Mouse (Mus musculus): ENCODE measurements at regions not wholly inside any gene's neighbourhood (a gene's known extent, or its start where the extent isn't known, plus 50 kb on each side); places are given as distances from the start of the nearest gene placed in this dataset.

DNA sequence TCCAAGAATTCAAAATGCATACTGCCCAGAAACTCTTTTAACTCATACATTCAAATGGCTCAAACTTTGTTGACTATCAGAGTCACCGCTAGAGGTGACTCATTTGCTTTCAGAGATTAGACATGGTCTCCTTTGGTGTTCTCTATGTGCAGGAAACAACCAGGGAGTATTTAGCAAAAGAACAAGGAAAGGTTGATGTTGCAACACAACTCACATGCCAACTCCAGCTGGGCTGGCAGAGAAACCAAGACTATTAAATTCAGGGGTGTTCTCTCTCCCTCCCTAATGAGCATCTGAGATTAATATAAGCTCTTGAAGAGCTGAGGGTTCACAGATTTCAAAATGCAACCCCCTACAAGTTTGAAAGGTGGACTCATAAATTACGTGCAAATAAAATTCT, 262.0 kb upstream of the N6amt1 start:
- no peak for ATAC-seq (replicated peaks; ENCODE audit: poor library complexity, severe bottlenecking)

DNA sequence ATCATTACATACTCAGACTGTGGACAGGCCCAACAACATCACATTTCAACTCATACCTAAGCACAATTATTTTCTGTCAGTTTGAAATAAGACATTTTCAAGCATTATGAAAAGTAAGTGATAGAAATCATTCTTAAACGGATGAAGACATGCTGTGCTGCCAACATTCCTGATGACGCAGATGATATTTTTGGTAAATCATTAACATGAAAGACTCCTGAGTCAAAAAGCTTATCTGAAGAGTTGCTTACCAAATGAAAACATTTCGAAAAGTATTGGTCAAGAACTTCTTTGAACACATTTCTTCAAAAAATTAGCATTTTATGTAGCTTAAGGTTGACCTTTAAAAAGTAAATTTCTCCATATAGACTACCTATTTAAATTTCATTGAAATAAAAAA, 264.7 kb upstream of the N6amt1 start:
- no peak for ATAC-seq (replicated peaks; ENCODE audit: poor library complexity, severe bottlenecking)

DNA sequence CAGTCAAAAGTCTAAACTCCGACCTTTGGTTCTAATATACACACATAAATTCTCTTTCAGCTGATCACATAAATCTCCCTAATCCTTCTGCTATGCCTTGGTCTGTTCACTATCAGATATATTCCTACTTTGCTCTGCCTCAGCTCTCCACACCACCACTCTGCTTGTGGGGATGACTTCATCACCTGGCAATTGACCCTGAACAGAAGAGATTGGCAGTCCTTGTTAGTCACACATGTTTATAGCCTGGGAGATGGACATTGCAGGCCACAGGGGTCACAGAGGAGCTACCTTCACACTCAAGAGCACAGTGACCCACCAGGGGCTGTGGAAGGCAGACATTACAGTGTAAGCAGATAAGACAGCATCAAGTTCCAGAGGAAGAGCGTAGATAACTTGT, 270.5 kb upstream of the N6amt1 start:
- no peak for ATAC-seq (replicated peaks; ENCODE audit: poor library complexity, severe bottlenecking)

DNA sequence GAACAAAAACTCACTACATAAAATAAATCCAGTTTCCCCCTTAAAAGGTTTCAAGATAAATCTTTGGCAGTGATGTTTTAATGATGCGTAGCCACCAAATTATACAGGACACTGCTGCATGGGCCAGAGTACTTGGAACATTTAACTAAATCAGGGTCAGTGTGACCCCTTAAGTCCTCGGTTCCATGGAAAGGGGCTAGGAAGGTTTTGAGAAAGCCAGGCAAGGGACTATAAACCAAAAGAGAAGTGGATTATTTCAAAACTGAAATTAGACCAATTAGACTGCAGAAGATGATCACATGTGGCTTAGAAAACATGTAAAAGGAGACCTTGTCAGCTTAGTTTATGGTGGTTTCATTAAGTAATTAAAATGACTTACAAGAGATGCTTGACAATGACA, 276.6 kb upstream of the N6amt1 start:
- no peak for ATAC-seq (replicated peaks; ENCODE audit: poor library complexity, severe bottlenecking)

DNA sequence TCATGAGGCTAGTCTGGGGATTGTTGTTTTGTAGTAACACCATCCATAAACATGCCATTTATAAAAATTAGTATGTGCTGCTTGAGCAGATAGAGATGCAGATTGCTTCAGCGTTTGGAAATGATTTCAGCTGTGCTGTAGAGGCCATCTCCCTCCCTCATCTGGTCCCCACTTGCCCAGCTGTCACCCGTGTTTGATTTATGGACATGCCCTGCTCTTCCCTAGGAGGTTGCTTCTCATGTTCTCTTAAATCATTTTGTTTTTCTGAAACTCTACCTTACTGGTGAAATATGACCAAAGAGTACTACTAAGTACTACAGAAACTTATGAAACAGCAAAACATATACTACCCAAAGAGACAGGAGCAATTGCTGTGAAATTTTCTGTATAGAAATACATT, 284.7 kb upstream of the N6amt1 start:
- no peak for ATAC-seq (replicated peaks; ENCODE audit: poor library complexity, severe bottlenecking)

DNA sequence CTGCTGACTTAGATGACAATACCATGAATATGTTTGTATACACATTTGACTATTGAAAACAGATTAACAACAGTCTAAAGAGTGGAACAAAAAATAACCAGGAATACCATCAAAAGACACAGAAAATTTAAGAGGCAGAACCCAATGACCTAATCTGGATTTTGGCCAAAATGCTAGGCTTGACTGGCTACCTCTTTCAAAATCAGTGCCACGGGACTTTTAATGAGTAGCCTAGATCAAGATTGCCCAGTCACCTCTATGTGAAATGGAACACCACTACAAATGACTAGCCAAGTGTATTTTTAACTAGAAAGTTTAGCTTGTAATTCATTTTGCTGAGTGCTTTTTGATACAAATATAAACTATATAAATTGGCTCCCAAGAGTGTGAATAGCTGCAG, 286.0 kb upstream of the N6amt1 start:
- no peak for ATAC-seq (replicated peaks; ENCODE audit: poor library complexity, severe bottlenecking)

DNA sequence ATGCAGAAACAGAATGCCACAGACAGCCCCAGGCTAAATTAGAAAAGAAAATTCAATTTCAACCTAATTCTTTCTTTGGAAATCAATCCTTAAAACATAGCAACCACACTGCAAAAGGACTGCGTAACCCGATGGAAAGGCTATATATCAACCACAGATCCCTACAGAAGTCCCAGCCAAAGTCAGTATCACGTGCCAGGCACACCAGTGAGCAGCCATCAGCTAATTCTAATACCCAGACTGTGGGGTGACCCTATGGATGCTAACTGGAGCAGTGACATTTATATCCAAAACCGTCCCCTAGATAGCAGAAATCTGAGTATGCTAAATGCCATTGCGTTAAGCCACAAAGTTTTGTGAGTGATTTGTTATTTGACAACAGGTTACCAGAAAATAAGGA, 286.5 kb upstream of the N6amt1 start:
- ATAC-seq (replicated peaks; ENCODE audit: poor library complexity, severe bottlenecking): no peak

DNA sequence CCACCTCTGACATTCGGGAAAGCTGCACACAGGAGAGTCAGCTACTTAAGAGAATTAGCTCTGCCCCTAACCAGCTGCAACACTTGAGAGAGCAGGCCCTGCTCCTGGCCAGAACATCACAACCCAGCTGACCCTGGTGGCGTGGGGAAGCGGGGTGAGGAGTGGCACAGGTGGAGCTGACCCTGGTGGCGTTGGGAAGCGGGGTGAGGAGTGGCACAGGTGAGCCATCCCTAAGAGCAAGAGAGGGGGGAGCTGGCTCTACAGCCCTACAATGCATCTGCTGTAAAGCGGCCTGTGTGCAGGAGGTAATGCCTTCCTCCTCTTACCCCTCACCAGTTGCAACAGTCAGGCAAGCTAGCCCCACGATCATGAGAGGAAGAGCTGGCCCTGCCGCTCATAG, 293.5 kb upstream of the N6amt1 start:
- no peak for ATAC-seq (replicated peaks; ENCODE audit: poor library complexity, severe bottlenecking)

DNA sequence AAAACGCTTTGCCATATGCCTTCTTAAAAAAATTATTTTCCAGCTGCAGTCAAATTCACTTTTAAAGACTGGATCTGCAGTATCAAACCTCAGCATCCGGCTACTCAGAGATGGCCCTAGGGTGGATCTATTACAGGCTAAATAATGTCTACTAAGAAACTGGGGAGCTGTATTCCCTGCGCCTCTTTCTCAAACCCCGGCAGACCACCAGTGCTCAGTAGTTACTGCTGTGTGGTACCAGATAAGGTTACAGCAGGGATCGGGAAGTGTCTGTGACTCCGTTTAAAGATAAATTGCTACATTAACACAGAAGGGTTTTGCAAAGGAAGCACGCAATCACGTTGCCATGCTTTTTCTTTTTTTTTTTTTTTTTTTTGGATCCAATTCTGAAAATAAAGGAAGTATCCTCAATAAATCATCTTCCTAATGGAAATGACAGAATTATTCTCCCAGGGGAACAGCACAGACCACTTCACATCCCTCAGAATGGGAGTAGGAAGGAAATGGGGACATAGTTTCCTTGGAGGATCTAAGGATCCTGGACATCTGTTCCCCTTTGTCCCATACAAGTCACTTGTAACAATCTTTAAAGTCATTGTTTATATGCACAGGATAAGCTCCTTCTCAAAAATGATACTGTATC, 304.1 kb upstream of the N6amt1 start:
- no peak for ATAC-seq (replicated peaks; ENCODE audit: poor library complexity, severe bottlenecking)

DNA sequence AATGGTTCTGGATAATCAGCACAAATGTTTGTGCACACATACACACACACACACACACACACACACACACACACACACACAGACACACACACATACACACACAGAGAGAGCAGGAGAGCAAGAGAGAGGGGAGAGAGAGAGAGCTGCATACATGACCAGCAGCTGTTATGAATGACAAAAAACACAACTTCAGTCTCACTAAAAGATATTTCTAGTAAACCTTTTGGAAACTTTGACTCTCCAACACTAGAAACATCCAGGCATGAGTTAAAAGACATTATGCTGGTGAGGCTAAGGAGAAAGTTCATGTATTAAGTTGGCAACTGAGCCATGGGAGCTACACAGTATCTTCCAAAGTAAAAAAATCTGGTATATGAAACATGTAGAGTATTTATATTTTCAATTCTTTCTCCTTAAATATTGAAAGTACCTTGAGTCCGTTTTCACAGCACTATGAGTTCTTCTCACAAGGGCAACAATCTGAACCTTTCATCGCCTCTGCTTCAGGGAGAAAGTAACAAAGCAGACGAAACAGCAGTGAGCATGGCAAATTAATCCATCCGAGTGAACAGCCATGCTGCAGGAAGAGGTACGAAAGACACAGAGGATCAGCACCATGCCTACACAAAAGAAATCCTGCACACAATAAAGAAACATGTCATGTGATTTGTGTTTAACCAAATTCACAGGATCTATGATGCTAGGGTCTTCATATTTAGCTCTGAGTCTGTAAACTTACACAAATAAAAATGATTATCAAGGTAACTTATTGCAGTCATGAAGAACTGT, 309.0 kb upstream of the N6amt1 start:
- no peak for ATAC-seq (replicated peaks; ENCODE audit: poor library complexity, severe bottlenecking)

DNA sequence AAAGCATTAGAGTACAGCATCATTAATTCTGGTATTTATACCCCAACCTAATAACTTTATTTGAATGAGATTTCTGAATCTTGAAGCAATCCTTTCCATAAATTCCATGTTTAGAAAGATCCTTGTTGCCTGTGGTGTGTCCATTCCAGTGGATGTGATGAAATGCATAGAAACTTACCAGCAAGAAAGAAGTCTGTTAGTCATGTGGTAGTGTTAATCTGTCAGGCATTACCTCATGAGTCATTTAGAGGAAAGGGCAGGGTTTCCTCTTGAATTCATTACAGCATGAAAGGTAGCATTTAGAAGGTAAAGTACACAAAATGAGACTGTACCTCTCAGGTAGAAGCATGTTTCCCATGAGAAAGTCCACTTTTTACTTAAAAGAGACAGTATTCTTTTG, 310.3 kb upstream of the N6amt1 start:
- no peak for ATAC-seq (replicated peaks; ENCODE audit: poor library complexity, severe bottlenecking)

DNA sequence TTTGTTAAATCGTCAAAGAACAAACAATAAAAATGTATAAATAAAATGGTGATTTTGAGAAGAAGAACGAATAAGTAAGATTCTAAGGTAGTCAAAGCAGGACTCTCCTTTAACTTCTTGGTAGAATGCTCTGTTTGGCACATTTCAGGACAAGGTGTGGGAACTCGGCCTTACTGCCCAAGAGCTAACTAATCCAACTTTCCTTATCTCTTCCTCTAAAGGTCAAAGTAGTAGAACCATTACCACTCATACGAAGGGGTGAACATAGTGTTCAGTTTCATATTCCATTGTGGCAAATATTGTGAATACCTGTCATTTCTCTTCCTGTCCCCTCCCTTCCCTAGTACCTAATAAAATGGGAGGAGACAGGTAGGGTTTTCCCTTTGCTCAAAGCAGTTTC, 313.6 kb upstream of the N6amt1 start:
- no peak for ATAC-seq (replicated peaks; ENCODE audit: poor library complexity, severe bottlenecking)

DNA sequence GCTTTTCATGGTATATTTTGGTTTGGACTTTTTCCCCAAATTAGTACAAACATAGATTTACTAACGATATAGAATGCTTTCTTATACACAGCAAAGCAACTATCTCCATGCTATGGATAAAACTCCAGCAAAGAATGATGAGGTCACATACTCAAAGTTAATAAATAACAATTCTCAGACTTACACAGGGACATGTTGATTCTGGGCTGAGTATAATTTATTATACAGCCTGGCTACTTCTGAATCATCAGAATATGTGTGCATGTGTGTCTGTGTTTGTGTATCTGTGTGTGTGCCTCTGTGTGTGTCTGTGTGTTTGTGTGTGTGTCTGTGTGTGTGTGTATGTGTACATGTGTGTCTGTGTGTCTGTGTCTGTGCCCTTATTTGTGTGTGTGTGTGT, 314.1 kb upstream of the N6amt1 start:
- ATAC-seq (replicated peaks; ENCODE audit: poor library complexity, severe bottlenecking): no peak

DNA sequence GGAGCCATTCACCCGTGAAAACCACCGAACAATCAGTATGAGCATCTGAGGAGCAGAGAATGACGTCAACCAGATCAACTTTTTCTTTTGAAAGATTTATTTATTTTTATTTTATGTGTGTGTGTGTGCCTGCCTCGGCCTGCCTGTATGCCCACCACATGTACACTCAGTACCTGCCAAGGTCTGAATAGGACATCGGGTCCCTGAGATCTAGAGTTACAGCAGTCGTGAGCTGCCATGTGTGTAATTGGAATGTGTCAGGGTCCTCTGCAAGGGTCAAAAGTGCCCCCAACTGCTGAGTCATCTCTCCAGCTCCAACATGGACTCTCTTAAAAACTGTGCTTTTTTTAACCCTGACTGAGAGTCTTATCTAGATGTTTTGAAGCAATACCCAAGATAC, 316.9 kb upstream of the N6amt1 start:
- no peak for ATAC-seq (replicated peaks; ENCODE audit: poor library complexity, severe bottlenecking)

DNA sequence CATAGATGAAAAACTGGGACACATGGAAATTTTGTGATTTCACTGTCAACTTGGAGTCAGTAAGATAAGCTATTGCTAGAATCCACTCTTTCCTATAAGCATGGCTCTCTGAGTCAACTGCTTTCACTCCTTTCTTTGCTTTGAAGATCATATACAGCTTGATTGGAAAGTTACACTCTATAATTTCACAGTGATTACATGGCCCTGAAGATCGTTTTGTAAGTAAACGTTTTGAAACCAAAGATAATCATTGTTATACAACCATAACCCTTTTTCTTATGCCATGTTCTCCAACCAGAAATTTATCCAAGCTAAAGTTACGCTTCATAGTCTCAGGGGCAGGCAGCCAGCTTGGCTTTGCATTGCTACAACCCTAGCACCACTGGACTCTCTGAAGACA, 322.1 kb upstream of the N6amt1 start:
- ATAC-seq (replicated peaks; ENCODE audit: poor library complexity, severe bottlenecking): no peak

DNA sequence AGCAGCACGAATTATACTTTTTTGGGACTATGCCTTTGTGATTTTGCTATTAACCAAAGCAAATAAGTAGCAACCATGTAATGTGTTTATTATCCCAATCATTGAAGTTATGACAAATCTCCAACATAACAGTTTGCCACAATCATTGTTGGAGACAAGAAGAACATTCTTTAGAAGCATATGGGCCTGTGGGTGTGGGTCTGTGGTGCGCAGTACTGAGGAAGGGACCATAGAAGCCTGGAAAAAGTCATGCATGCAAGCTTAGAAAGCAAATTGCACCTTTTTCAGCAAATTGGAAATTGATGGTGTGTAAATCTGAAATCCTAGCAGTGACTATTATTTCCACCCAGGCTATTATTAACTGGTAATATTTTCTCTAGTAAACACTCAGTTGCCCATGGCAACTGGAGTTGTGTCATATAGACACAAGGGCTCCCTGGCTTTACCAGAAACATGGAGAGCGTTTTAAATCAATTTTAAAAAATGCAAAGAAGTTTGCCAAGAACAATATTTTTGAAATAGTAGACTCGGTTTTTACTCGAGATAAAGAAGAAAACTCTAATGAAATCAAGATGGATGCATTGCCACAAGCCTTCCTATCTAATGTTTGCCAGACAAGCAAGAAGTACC, 325.4 kb upstream of the N6amt1 start:
- ATAC-seq (replicated peaks; ENCODE audit: poor library complexity, severe bottlenecking): no peak

DNA sequence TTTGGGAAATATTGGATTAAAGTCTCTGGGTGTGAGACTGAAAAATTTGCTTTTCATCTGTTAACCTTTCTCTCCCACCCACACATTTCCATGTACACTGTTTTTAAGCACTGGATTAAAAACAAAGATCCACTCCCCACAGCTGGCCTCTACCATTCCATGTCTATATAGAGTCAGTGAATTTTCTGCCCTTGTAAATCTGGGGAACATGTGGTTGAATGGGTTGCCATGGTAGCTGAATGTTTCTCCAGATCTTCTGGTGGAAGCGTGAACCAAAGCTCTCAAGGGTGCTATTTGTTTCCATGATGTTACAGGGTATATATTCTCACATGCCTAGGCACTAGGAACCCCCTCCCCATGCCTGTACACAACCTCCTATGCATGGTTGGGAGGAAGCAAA, 326.4 kb upstream of the N6amt1 start:
- ATAC-seq (replicated peaks; ENCODE audit: poor library complexity, severe bottlenecking): no peak

DNA sequence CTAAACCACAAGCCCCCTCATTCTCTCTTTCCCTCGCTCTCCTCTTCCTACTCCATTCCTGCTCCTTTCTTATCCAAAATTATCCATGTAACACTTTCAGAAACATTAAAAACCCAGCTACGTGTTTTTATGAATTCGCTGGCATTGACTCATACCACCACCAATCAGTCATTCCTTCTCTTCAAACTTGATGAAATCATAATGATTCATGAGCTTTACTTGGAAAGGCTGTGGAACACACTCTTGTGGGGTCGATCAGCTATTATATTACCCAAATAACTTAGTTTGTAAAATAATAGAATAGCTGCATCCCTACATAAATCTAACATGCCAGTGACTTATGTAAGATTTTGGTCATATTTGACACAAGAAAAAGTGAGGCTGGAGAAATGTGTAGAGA, 331.9 kb upstream of the N6amt1 start:
- no peak for ATAC-seq (replicated peaks; ENCODE audit: poor library complexity, severe bottlenecking)

DNA sequence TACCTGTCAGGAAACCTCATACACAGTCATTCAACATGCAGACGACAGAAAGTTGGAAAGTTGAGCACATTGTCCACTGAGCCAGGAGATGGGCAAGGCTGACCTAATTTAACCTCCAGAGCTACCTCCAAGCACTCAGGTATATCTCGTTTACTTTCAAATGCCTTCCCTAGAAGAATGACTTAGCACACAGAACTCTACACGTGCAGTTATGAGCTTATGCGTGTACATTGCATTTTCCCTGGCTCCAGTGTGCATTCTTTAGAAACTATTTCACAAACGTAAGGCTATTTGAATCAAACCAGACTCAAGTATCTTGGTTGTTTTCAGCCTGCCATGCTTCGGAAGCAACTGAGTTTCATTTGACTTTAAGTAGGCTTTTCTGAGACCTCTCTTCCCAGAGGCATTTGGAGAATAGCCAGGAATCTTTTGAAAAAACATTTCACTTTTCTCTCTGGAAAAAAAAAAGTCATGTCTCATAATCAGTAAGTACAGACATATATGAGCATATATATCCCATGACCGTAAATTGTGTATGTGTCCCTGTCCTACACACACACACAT, 336.8 kb upstream of the N6amt1 start:
- no peak for ATAC-seq (replicated peaks; ENCODE audit: poor library complexity, severe bottlenecking)

DNA sequence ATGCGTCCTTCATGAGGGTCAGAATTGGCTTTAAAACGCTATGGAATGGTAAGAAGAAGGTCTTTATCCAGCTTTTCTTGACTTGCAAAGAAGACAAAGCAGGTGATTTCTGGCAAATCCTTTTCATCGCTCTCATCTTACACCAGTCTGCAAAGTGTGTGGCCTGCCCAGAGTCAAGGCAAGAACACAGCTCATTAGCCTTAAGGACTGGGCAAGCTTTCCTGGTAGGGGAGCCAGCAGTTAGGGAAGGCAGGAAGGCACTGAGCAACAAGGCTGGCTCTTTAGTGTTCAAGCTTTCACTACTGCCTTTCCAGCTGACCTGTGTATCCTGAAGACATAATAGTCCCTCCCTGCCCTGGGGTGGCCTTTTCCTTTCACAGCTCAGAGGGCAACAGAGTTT, 352.4 kb upstream of the N6amt1 start:
- no peak for ATAC-seq (replicated peaks; ENCODE audit: poor library complexity, severe bottlenecking)

DNA sequence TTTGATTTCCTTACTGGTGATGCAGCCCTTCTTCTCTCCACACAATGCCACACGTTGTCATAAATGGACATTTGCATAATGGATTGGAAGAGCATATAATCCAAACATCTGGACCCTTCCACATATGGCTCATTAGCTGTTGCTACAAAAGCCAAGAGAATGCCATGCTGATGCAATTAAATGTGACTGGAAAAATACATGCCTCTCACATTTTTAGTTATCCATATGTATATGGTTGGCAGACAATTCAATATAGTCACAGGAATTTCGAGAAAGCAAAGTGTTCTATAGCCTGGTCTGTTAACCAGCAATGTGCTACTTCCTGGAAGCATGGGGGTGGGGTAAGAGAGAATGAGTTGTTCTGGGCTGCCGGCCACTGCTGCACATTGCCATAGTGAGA, 352.9 kb upstream of the N6amt1 start:
- no peak for ATAC-seq (replicated peaks; ENCODE audit: poor library complexity, severe bottlenecking)

DNA sequence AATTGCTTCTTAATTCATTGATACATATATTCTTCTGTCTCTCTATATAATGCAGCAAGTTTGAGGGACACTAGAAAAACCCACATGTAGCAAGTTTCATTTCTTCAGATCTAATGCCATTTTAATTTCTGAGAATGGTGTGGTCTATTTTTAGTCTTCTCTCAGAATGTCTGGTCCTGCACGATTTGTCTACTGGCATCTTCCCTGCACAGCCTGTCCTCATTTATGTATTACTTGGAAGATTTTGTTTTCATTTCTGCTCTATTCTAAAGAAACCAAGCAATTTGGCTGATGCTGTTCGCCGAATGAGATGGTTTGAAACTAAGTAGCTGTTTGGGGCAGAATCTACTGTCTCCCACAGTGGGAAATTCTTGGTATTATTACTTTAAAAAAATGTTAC, 382.3 kb upstream of the N6amt1 start:
- no peak for ATAC-seq (replicated peaks; ENCODE audit: poor library complexity, severe bottlenecking)

All from granulocyte monocyte progenitor cell, adult 5-6 weeks (primary cell).